In the genomic region with DNA sequence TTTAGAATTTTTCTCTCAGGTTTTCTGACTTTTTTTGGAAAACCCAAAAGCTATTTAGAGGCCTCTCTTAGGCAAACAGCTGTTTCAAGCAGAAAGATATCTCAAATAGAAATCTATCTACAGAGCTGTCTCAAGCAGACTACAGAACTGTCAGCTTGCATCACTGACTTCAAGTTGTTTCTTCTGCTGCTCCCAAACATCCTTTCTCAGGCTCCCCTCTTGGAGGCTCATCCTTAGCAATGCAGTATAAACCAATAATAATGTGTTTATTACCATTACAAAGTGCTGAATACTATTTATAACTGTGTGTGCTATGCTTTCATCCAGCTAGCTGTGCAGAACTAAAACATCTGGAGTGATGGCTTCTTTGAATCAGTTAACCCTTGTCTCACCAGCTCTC, we compare ENCODE assay signal across 27 mouse cellular contexts. TPM values are rescaled to one million over a fixed set of nuclear protein-coding genes. Genes with fewer than 3 reads are reported as not detected.
DNase-seq lines count a peak whose midpoint lies in the region; ATAC-seq and TF ChIP-seq lines count a peak whose summit lies in the region.
"Had no signal": no experiment of that assay in that cellular context is flagged by ENCODE, and none has a peak within 500 bp of the region (broad histone marks: within the 10 kb centered on the region; RNA-seq: fewer than 3 reads in every experiment).

No protein-coding gene starts in this region.

- no peaks in the 10 kb centered on the region for H3K27me3 ChIP-seq in liver, embryonic 16.5 days (ENCODE audit: control insufficient read depth, insufficient read depth, low read depth, low read length)
- H3K27me3 ChIP-seq in lung, postnatal 0 days (replicated peaks; ENCODE audit: insufficient read depth, low read length): no peaks in the 10 kb centered on the region
- no peaks in the 10 kb centered on the region for H3K27me3 ChIP-seq in heart, adult 2 months (ENCODE audit: control insufficient read depth, insufficient read depth, low read length)
- H3K27me3 ChIP-seq: forebrain, embryonic 13.5 days; heart, embryonic 13.5 days; liver, embryonic 13.5 days; megakaryocyte, embryonic 14.5 days; midbrain, embryonic 12.5 days; neural tube, embryonic 13.5 days; Patski had no signal

- no peaks in the 10 kb centered on the region; the same call in 1 of the 2 replicates for H3K4me1 ChIP-seq in liver, embryonic 16.5 days (ENCODE audit: control insufficient read depth, low read depth, low read length)
- no peaks in the 10 kb centered on the region for H3K4me1 ChIP-seq in lung, postnatal 0 days (ENCODE audit: insufficient read depth, low read depth, low read length)
- peaks cover 1% of the 10 kb centered on the region; the same call in 1 of the 2 replicates for H3K4me1 ChIP-seq in heart, adult 2 months (ENCODE audit: control insufficient read depth, insufficient read depth, low read length)
- H3K4me1 ChIP-seq: forebrain, embryonic 13.5 days; heart, embryonic 13.5 days; liver, embryonic 13.5 days; midbrain, embryonic 12.5 days; neural tube, embryonic 13.5 days had no signal

- intact Hi-C loops in gastrocnemius, adult 2 months (cut with DNase I): loop anchor here (5.0 kb wide), 1 partner anchor 83 kb away; no protein-coding TSS in a partner anchor
- intact Hi-C loops in heart, adult 2 months (cut with DNase I): loop anchor here (5.0 kb wide), 2 partner anchors 43 to 323 kb away; no protein-coding TSS in a partner anchor

- no peak for ATAC-seq in liver, embryonic 16.5 days (ENCODE audit: low read depth)
- peak; percentile 50 for ATAC-seq in lung, postnatal 0 days
- ATAC-seq: forebrain, embryonic 13.5 days; Patski had no signal

- DNase-seq in gastrocnemius, adult 2 months: no peak
- no peak for DNase-seq in gastrocnemius, postnatal 25 days
- DNase-seq in liver: no peak
- peak; percentile 47 for DNase-seq in lung, postnatal 0 days (ENCODE audit: low spot score)
- DNase-seq in lung, postnatal 14 days: no peak
- no peak for DNase-seq in heart, adult 2 months
- DNase-seq: adrenal gland, postnatal 10 days; cerebellum, adult 11 months; cerebellum, adult 9-10 months; cerebellum, postnatal 36 days; heart, postnatal 10 days; kidney, postnatal 25 days; liver, embryonic 13.5 days; lung, postnatal 36 days; thymus, postnatal 25 days had no signal

- no peak for TF ChIP-seq EP300 in lung, postnatal 0 days (IDR thresholded peaks at IDR 0.05)
- TF ChIP-seq EP300 in heart, adult 2 months (IDR thresholded peaks at IDR 0.05; ENCODE audit: insufficient read depth, low read depth, low read length): no peak

- H3K79me2 ChIP-seq in heart, adult 2 months (replicated peaks; ENCODE audit: control insufficient read depth, insufficient read depth, low read length): no peaks in the 10 kb centered on the region

- no peak overlapping the region for H3K4me3 ChIP-seq in gastrocnemius, adult 2 months
- H3K4me3 ChIP-seq in liver, embryonic 16.5 days (ENCODE audit: low read depth, low read length): no peak overlapping the region
- no peak overlapping the region for H3K4me3 ChIP-seq in lung, postnatal 0 days (ENCODE audit: low read depth, low read length)
- H3K4me3 ChIP-seq in heart, adult 2 months: no peak overlapping the region
- H3K4me3 ChIP-seq: forebrain, embryonic 13.5 days; heart, embryonic 13.5 days; liver, embryonic 13.5 days; megakaryocyte, embryonic 14.5 days; midbrain, embryonic 12.5 days; myocyte; neural tube, embryonic 13.5 days had no signal

- no peak for TF ChIP-seq CTCF in gastrocnemius, adult 2 months (IDR thresholded peaks at IDR 0.05)
- TF ChIP-seq CTCF in lung, postnatal 0 days (IDR thresholded peaks at IDR 0.05): no peak
- TF ChIP-seq CTCF in heart, adult 2 months (IDR thresholded peaks at IDR 0.05): no peak

- H3K9ac ChIP-seq in liver, embryonic 16.5 days (ENCODE audit: low read depth, low read length): no peak overlapping the region
- H3K9ac ChIP-seq in lung, postnatal 0 days (replicated peaks; ENCODE audit: low read depth): no peak overlapping the region
- no peak overlapping the region for H3K9ac ChIP-seq in heart, adult 2 months (ENCODE audit: low read depth, low read length)
- H3K9ac ChIP-seq: forebrain, embryonic 13.5 days; heart, embryonic 13.5 days; hindbrain, embryonic 14.5 days; liver, embryonic 13.5 days; midbrain, embryonic 12.5 days; neural tube, embryonic 13.5 days had no signal

- no peak overlapping the region for H3K4me2 ChIP-seq in liver, embryonic 16.5 days (ENCODE audit: low read depth, low read length)
- H3K4me2 ChIP-seq in lung, postnatal 0 days (replicated peaks; ENCODE audit: low read depth, low read length): no peak overlapping the region
- H3K4me2 ChIP-seq: forebrain, embryonic 13.5 days; heart, embryonic 13.5 days; hindbrain, embryonic 14.5 days; liver, embryonic 13.5 days; midbrain, embryonic 12.5 days; neural tube, embryonic 13.5 days had no signal

- no peaks in the 10 kb centered on the region for H3K36me3 ChIP-seq in liver, embryonic 16.5 days (ENCODE audit: control insufficient read depth, insufficient read depth)
- no peaks in the 10 kb centered on the region for H3K36me3 ChIP-seq in lung, postnatal 0 days (ENCODE audit: insufficient read depth, low read length)
- H3K36me3 ChIP-seq in heart, adult 2 months (ENCODE audit: control insufficient read depth, insufficient read depth, low read length): no peaks in the 10 kb centered on the region
- H3K36me3 ChIP-seq: heart, embryonic 13.5 days; liver, embryonic 13.5 days; midbrain, embryonic 12.5 days; neural tube, embryonic 13.5 days had no signal

- no peaks in the 10 kb centered on the region for H3K9me3 ChIP-seq in liver, embryonic 16.5 days (replicated peaks; ENCODE audit: control insufficient read depth, low read length)
- no peaks in the 10 kb centered on the region for H3K9me3 ChIP-seq in lung, postnatal 0 days (ENCODE audit: low read length)
- H3K9me3 ChIP-seq: forebrain, embryonic 13.5 days; heart, embryonic 13.5 days; liver, embryonic 13.5 days; megakaryocyte, embryonic 14.5 days; midbrain, embryonic 12.5 days; neural tube, embryonic 13.5 days had no signal

- TF ChIP-seq POLR2A in heart, adult 2 months (IDR thresholded peaks at IDR 0.05; ENCODE audit: insufficient read depth, low read depth, low read length): no peak

- peak overlapping the region; percentile 21; the same call in 1 of the 2 replicates for H3K27ac ChIP-seq in gastrocnemius, adult 2 months
- 0 out of 2 replicates have a peak overlapping the region, but pooled peaks have one; percentile 14 for H3K27ac ChIP-seq in liver, embryonic 16.5 days (ENCODE audit: low read length)
- H3K27ac ChIP-seq in lung, postnatal 0 days (ENCODE audit: low read length): no peak overlapping the region
- no peak overlapping the region; the same call in 1 of the 2 replicates for H3K27ac ChIP-seq in heart, adult 2 months
- H3K27ac ChIP-seq: forebrain, embryonic 13.5 days; heart, embryonic 13.5 days; hindbrain, embryonic 14.5 days; liver, embryonic 13.5 days; midbrain, embryonic 12.5 days; neural tube, embryonic 13.5 days had no signal

RNA-seq across cellular contexts. Expression of a gene that starts 5.6 kb away (rescaled TPM):
- 100 to 1,000 TPM in 1 of 2 experiments, 10 to 100 TPM in 1; 73.7 to 109 TPM for total RNA-seq in gastrocnemius, adult 2 months (2021)
- total RNA-seq in gastrocnemius, postnatal 25 days (2021): 10 to 100 TPM; 61.8 to 71.7 TPM
- 0.41 and 0.70 TPM in 2 replicates for polyA plus RNA-seq in liver, embryonic 16.5 days (2015; fragmentation: Nextera tagmentation; extraction: Ambion mirVana)
- polyA plus RNA-seq in lung, postnatal 0 days (2015; fragmentation: Nextera tagmentation; extraction: Ambion mirVana): 4.5 and 5.1 TPM in 2 replicates
- 10 to 100 TPM; 28.7 to 40.7 TPM for total RNA-seq in heart, adult 2 months (2021)
- 32.4 and 47.0 TPM in 2 replicates for polyA plus RNA-seq in heart, adult 2 months (2012; rRNA removed)
- polyA plus RNA-seq: embryonic facial prominence, embryonic 11.5 days; forebrain, embryonic 13.5 days; limb, embryonic 11.5 days; midbrain, postnatal 0 days; neural tube, embryonic 13.5 days had no signal

Comparison
In these comparisons a context has a peak if more than half of its experiments do, and no peak if none do; other contexts are left out.
1. H3K27ac ChIP-seq: peak in gastrocnemius, adult 2 months (single experiment) and liver, embryonic 16.5 days (single experiment); none in lung, postnatal 0 days (single experiment) and heart, adult 2 months (single experiment).